Mouse (Mus musculus) megakaryocyte, embryonic 14.5 days (primary cell): ENCODE results near the gene Cdh16.

ENCODE experiments used
- FLI1 ChIP-seq: IDR thresholded peaks from 2 replicates; pipeline ENCODE4 v1.6.1; 2012; ENCODE audit warnings: low read length, inconsistent platforms, mixed read lengths
- GATA1 ChIP-seq: IDR thresholded peaks from 3 replicates; pipeline ENCODE4 v1.6.1; 2012; ENCODE audit warnings: mixed read lengths, low read length, inconsistent platforms, borderline replicate concordance

DNA sequence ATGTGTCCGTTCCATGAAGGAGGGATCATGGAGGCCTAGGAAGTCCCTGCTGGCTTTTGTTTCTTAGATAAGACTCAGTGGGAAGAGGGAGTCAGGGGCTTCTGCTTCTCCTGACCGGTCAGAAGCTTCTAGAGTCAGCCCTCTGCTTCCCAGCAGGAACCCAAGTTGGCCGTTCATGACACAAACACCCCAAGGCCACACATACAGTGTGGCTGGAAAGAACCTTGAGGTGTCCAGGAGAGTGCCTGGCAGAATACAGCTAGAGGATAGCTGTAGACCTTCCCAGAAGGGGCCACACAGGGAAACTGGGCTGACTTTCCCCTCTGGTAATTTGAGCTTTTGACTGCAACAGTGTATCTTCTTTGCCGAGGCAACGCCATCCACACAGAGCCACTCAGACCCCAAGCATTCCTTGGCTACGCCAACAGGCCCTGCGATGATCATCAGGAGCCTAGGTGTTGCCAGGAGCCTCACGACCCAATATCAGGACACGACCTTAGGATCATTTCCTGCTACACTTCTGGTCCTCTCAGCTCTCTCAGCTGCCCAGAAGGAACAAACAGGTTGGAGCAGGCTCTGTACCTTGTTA is 9.1 kb upstream of the Cdh16 start:
- no peak for TF ChIP-seq FLI1
- no peak for TF ChIP-seq GATA1
